Comparison of ENCODE assay signal across 7 mouse cellular contexts in the genomic region with DNA sequence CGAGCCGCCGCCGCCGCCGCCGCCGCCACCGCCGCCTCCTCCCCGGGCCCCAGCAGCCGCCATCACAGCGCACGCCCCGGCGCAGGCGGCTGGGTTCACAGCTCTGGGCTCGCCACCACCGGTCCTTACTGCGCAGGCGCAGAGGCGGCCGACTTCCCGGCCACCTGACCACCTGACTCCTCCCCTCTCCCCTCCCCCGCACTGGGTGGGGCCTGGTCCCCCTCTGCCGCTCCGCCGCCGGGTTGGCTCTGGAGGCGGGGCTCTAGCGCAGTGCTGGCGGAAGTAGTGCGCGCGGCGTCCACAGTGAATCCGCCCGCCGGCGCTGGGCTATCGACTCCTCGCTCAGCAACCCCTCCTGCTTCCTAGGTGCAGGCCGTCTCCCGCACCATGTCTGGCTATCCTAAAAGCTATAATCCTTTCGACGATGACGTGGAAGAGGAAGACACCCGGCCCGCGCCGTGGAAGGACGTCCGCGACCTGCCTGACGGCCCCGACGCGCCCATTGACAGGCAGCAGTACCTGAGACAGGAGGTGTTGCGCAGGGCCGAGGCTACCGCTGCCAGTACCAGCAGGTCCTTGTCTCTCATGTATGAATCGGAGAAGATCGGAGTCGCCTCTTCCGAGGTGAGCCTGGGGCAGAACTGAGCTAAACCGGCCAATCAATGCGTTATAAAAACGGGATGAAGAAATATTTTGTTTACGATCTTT. TPM values are rescaled to one million over a fixed set of nuclear protein-coding genes. Genes with fewer than 3 reads are reported as not detected.
DNase-seq lines count a peak whose midpoint lies in the region; ATAC-seq lines count a peak whose summit lies in the region.

Gene Snap29, plus strand, starts transcription at position 251 of the 708 bp plus-strand sequence.
Gene Pi4ka, minus strand, starts transcription at position 579 of the 708 bp plus-strand sequence.

- H3K4me2 ChIP-seq in embryonic facial prominence, embryonic 12.5 days (replicated peaks): peak within 1 kb of the TSS; percentile 76
- H3K4me2 ChIP-seq in limb, embryonic 11.5 days (ENCODE audit: low read depth, severe bottlenecking): peak within 1 kb of the TSS; percentile 78
- H3K4me2 ChIP-seq in midbrain, embryonic 14.5 days (ENCODE audit: low read length): peak within 1 kb of the TSS; percentile 75

- peak within 1 kb of the TSS; percentile 81 for H3K4me3 ChIP-seq in embryonic facial prominence, embryonic 12.5 days
- H3K4me3 ChIP-seq in limb, embryonic 11.5 days (ENCODE audit: low read depth, low read length): peak within 1 kb of the TSS; percentile 67
- H3K4me3 ChIP-seq in midbrain, embryonic 14.5 days (replicated peaks; ENCODE audit: low read depth, low read length): peak within 1 kb of the TSS; percentile 62

- H3K9ac ChIP-seq in embryonic facial prominence, embryonic 12.5 days: peak within 1 kb of the TSS; percentile 75
- peak within 1 kb of the TSS; percentile 61 for H3K9ac ChIP-seq in limb, embryonic 11.5 days (ENCODE audit: low read length)
- H3K9ac ChIP-seq in midbrain, embryonic 14.5 days (replicated peaks; ENCODE audit: low read length): peak within 1 kb of the TSS; percentile 70

- H3K36me3 ChIP-seq in embryonic facial prominence, embryonic 12.5 days: no peaks in the 10 kb centered on the region
- no peaks in the 10 kb centered on the region for H3K36me3 ChIP-seq in limb, embryonic 11.5 days (ENCODE audit: control insufficient read depth, insufficient read depth, low read length)
- H3K36me3 ChIP-seq in midbrain, embryonic 14.5 days (ENCODE audit: control insufficient read depth, insufficient read depth, low read length): 0 out of 2 replicates have a peak, but pooled peaks cover 2% of the 10 kb centered on the region

- peak; percentile 96 for ATAC-seq in embryonic facial prominence, embryonic 12.5 days (ENCODE audit: insufficient number of reproducible peaks, insufficient read depth, low FRiP score, low TSS enrichment)
- ATAC-seq in limb, embryonic 11.5 days (ENCODE audit: insufficient number of reproducible peaks, low FRiP score, low TSS enrichment, low read depth): peak; percentile 95
- peak; percentile 98 for ATAC-seq in midbrain, embryonic 14.5 days (ENCODE audit: low FRiP score, low TSS enrichment)

- 1% methylated on average over 69 of the region's 69 CpGs for WGBS in embryonic facial prominence, embryonic 12.5 days
- under 1% methylated on average over 61 of the region's 69 CpGs for WGBS in limb, embryonic 11.5 days
- WGBS in midbrain, embryonic 14.5 days: under 1% methylated on average over 63 of the region's 69 CpGs

- DNase-seq in adrenal gland, postnatal 25 days: peak; percentile 100
- DNase-seq in heart, adult 11 months: peak; percentile 100
- peak; percentile 100 for DNase-seq in kidney, adult 18-20 months
- DNase-seq in limb, embryonic 11.5 days (ENCODE audit: low spot score): peak; percentile 100
- DNase-seq in midbrain, embryonic 14.5 days: peak; percentile 100
- peak; percentile 100 for DNase-seq in spleen, adult 18-20 months

- no peaks in the 10 kb centered on the region for H3K9me3 ChIP-seq in embryonic facial prominence, embryonic 12.5 days
- H3K9me3 ChIP-seq in limb, embryonic 11.5 days (ENCODE audit: control insufficient read depth, low read length): no peaks in the 10 kb centered on the region
- H3K9me3 ChIP-seq in midbrain, embryonic 14.5 days (ENCODE audit: control insufficient read depth, low read length): no peaks in the 10 kb centered on the region

- H3K4me1 ChIP-seq in embryonic facial prominence, embryonic 12.5 days: peaks cover 21% of the 10 kb centered on the region
- H3K4me1 ChIP-seq in limb, embryonic 11.5 days (ENCODE audit: control insufficient read depth, insufficient read depth, low read length): peaks cover 9% of the 10 kb centered on the region; the same call in 1 of the 2 replicates
- peaks cover 21% of the 10 kb centered on the region for H3K4me1 ChIP-seq in midbrain, embryonic 14.5 days (ENCODE audit: control insufficient read depth, insufficient read depth, low read length)

- H3K27me3 ChIP-seq in embryonic facial prominence, embryonic 12.5 days: no peaks in the 10 kb centered on the region
- no peaks in the 10 kb centered on the region for H3K27me3 ChIP-seq in limb, embryonic 11.5 days (ENCODE audit: control insufficient read depth, insufficient read depth, low read length)
- H3K27me3 ChIP-seq in midbrain, embryonic 14.5 days (ENCODE audit: control insufficient read depth, insufficient read depth, low read length): no peaks in the 10 kb centered on the region

- H3K27ac ChIP-seq in embryonic facial prominence, embryonic 12.5 days: peak within 1 kb of the TSS; percentile 77
- H3K27ac ChIP-seq in limb, embryonic 11.5 days (replicated peaks; ENCODE audit: low read depth, low read length): no peak within 1 kb of the TSS; the same call in 1 of the 2 replicates
- H3K27ac ChIP-seq in midbrain, embryonic 14.5 days (replicated peaks; ENCODE audit: low read depth, low read length): peak within 1 kb of the TSS; percentile 91

RNA-seq across cellular contexts. Expression of gene Snap29, which starts in this region (rescaled TPM):
- total RNA-seq in adrenal gland, postnatal 25 days (2021): 28.1 and 30.2 TPM in 2 replicates
- polyA plus RNA-seq in embryonic facial prominence, embryonic 12.5 days (2016; fragmentation: Nextera tagmentation; extraction: Ambion mirVana): 12.9 and 13.0 TPM in 2 replicates
- 5.9 and 7.0 TPM in 2 replicates for polyA plus RNA-seq in limb, embryonic 11.5 days (2014; fragmentation: Nextera tagmentation; extraction: Ambion mirVana)
- 10.7 and 16.2 TPM in 2 replicates for polyA plus RNA-seq in midbrain, embryonic 14.5 days (2014; fragmentation: Nextera tagmentation; extraction: Ambion mirVana)

RNA-seq across cellular contexts. Expression of gene Pi4ka, which starts in this region (rescaled TPM):
- 87.2 and 88.9 TPM in 2 replicates for total RNA-seq in adrenal gland, postnatal 25 days (2021)
- polyA plus RNA-seq in embryonic facial prominence, embryonic 12.5 days (2016; fragmentation: Nextera tagmentation; extraction: Ambion mirVana): 44.6 and 45.2 TPM in 2 replicates
- 33.2 and 33.6 TPM in 2 replicates for polyA plus RNA-seq in limb, embryonic 11.5 days (2014; fragmentation: Nextera tagmentation; extraction: Ambion mirVana)
- 65.2 and 77.6 TPM in 2 replicates for polyA plus RNA-seq in midbrain, embryonic 14.5 days (2014; fragmentation: Nextera tagmentation; extraction: Ambion mirVana)
